Mouse (Mus musculus): Measurements from ENCODE around the gene Ankrd54. TPM values are rescaled to one million over a fixed set of nuclear protein-coding genes. Genes with fewer than 3 reads are reported as not detected.
A peak's percentile ranks its signal among the peaks of the same experiment; 100 is the strongest.
"Not testable (repeated sequence)": the region's sequence is repeated elsewhere in the genome, so short reads cannot be mapped to it uniquely, and the experiment has no call there.

Gene Ankrd54
- polyA plus RNA-seq, 1 experiment from 2014 or later = 53.0 TPM

DNA sequence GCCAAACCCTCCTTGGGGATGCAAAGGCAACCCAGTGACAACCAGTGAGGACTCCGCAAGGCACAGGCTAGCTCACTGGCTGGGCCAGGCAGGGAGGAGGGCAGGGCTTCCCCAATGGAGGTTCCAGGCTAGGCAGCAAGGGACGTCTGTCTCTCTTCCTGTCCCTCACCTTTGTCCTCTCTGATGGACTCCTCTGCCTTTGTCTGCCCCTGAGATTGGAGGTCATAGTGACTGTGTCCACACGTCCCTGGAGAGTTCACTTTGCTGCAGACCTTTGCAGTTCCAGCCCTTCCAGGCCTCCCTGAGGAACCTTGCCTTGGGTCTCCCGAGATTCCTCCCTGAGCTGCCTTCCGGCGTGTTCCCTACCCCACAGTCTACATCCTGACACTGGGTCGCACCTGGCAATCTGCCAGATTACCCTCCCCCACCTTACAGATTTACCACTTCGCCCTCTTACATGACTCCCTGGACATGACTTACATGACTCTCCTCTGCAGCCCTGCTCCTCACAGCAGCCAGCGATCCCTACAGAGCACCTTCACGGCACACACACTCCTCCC, 39.9 kb downstream of the Ankrd54 start:
- Histone ChIP-seq H3K9me3 (replicated peaks) (no peaks in the 10 kb centered on the region), H3K27ac (no peak overlapping the region), H3K36me3 (ENCODE audit: poor library complexity, severe bottlenecking) (no peaks in the 10 kb centered on the region), H3K9ac (no peak overlapping the region), H3K4me1 (peaks cover 24% of the 10 kb centered on the region), H3K27me3 (no peaks in the 10 kb centered on the region), H3K4me3 (no peak overlapping the region), H3K4me2 (no peak overlapping the region)
- WGBS = 67% methylated on average over 10 of the region's 10 CpGs
- ATAC-seq = no peak

DNA sequence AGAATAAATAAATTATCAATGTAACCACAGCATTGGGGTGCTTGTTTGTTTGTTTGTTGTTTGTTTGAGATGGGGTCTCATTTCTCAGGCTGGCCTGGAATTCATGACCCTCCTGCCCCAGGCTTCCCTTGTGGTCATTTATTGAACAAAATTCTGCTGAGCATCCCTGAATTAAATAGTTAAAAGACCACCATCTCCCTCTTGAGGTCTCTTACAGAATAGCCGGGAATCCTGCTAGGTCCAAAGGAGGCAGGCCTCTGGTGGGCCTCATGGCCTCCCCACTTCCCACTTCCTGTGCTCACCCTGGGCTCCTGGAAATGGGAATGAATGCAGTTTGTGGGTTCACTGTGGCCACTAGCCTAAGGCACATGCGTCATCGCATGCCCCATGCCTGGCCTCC, 43.8 kb downstream of the Ankrd54 start:
- Histone ChIP-seq H3K4me3 (no peak overlapping the region), H3K4me1 (no peaks in the 10 kb centered on the region; the same call in 1 of the 2 replicates), H3K9me3 (replicated peaks) (no peaks in the 10 kb centered on the region), H3K27me3 (no peaks in the 10 kb centered on the region), H3K9ac (no peak overlapping the region), H3K27ac (no peak overlapping the region), H3K4me2 (no peak overlapping the region), H3K36me3 (ENCODE audit: poor library complexity, severe bottlenecking) (no peaks in the 10 kb centered on the region)
- ATAC-seq = no peak
- 64% methylated on average over 3 of the region's 3 CpGs for WGBS

DNA sequence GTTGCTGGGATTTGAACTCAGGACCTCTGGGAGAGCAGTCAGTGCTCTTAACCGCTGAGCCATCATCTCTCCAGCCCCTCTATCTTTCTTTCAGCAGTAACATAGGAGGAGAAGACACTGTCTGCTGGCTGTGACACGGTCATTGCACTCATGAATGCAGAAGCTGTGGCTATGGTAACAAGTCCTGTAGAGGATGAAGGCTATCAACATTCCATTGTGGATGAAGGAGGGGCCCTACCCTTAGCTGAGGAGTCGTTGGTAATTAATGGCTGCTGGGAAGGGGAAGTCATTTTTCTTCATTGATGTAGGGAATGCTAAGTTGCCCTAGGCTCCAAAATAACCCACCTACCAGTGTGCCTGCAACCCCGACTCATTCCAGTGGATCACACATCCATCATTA, 44.5 kb downstream of the Ankrd54 start:
- WGBS = 42% methylated on average over 4 of the region's 4 CpGs
- peaks cover under 1% of the 10 kb centered on the region; the same call in 1 of the 2 replicates for H3K4me1 ChIP-seq
- no peaks in the 10 kb centered on the region for H3K36me3 ChIP-seq (ENCODE audit: poor library complexity, severe bottlenecking)
- H3K4me2 ChIP-seq = no peak overlapping the region
- ATAC-seq = no peak
- H3K4me3 ChIP-seq = no peak overlapping the region
- no peaks in the 10 kb centered on the region for H3K9me3 ChIP-seq (replicated peaks)
- no peaks in the 10 kb centered on the region for H3K27me3 ChIP-seq
- no peak overlapping the region for H3K27ac ChIP-seq
- no peak overlapping the region for H3K9ac ChIP-seq

GRCm38 (mm10) chr15:79013382-79013781, 49.3 kb downstream of the Ankrd54 start:
- Histone ChIP-seq H3K9ac (no peak overlapping the region), H3K9me3 (replicated peaks) (no peaks in the 10 kb centered on the region), H3K27ac (peak overlapping the region; percentile 6; the same call in 1 of the 2 replicates), H3K27me3 (no peaks in the 10 kb centered on the region), H3K4me3 (no peak overlapping the region), H3K4me2 (no peak overlapping the region), H3K4me1 (peaks cover 16% of the 10 kb centered on the region), H3K36me3 (ENCODE audit: poor library complexity, severe bottlenecking) (no peaks in the 10 kb centered on the region; the same call in 1 of the 2 replicates)
- peak; percentile 43; the same call in 1 of the 2 replicates for ATAC-seq
- WGBS = 62% methylated on average over 7 of the region's 7 CpGs

DNA sequence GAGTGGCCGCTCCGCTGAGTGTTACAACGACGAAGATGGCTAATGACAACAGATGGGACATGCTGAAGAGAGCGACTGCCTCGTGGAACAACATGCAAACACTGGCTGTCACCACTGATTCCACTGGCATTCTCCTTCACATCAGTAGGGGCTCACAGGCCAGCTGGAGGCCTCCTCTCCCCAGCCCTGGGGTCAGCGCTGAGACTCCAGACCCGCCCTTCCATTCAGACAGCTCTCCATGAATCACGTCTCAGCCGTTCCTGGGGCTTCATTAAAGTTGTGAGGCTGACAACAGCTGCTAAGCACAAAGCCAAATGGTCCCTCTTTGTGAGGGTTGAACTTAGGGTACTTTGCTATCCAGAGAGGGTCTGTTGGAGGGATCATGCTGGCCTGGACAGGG, 51.1 kb downstream of the Ankrd54 start:
- Histone ChIP-seq H3K27ac (no peak overlapping the region), H3K27me3 (no peaks in the 10 kb centered on the region), H3K36me3 (ENCODE audit: poor library complexity, severe bottlenecking) (peaks cover 8% of the 10 kb centered on the region; the same call in 1 of the 2 replicates), H3K4me3 (no peak overlapping the region), H3K4me1 (peaks cover 16% of the 10 kb centered on the region), H3K9ac (no peak overlapping the region), H3K9me3 (replicated peaks) (no peaks in the 10 kb centered on the region), H3K4me2 (no peak overlapping the region)
- 48% methylated on average over 10 of the region's 10 CpGs for WGBS
- no peak for ATAC-seq

DNA sequence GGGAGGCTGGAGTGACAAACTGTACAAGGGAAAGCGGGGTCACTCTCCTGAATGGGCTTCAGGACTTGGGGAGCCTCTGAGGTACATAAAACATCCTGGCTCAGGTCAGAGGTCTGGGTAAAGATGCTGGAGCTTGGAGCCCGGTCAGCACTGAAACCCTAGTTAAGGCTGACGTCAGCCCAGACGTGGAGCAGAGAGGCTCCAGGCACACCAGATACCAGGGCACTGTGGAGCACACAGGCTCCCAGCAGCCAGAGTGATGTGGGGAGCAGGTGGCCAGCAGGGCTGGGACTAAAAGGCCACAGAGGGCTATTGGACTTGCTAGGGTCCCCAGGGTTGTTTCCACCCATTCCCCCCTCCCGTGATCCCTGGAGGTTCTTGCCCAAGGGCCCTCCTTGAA, 53.0 kb downstream of the Ankrd54 start:
- ATAC-seq = no peak
- Histone ChIP-seq H3K27me3 (no peaks in the 10 kb centered on the region), H3K4me1 (peaks cover 16% of the 10 kb centered on the region), H3K4me3 (no peak overlapping the region), H3K27ac (no peak overlapping the region), H3K9ac (no peak overlapping the region; the same call in 1 of the 2 replicates), H3K36me3 (ENCODE audit: poor library complexity, severe bottlenecking) (peaks cover 26% of the 10 kb centered on the region), H3K9me3 (replicated peaks) (no peaks in the 10 kb centered on the region), H3K4me2 (no peak overlapping the region)
- WGBS = 78% methylated on average over 5 of the region's 5 CpGs

GRCm38 (mm10) chr15:79007836-79008235, 54.9 kb downstream of the Ankrd54 start:
- not testable (repeated sequence) for H3K4me3 ChIP-seq; H3K27me3 ChIP-seq; H3K4me2 ChIP-seq; H3K9ac ChIP-seq; H3K9me3 ChIP-seq (replicated peaks); H3K27ac ChIP-seq; ATAC-seq
- 89% methylated on average over 6 of the region's 6 CpGs for WGBS
- Histone ChIP-seq H3K4me1 (peaks cover 11% of the 10 kb centered on the region), H3K36me3 (ENCODE audit: poor library complexity, severe bottlenecking) (peaks cover 45% of the 10 kb centered on the region)

DNA sequence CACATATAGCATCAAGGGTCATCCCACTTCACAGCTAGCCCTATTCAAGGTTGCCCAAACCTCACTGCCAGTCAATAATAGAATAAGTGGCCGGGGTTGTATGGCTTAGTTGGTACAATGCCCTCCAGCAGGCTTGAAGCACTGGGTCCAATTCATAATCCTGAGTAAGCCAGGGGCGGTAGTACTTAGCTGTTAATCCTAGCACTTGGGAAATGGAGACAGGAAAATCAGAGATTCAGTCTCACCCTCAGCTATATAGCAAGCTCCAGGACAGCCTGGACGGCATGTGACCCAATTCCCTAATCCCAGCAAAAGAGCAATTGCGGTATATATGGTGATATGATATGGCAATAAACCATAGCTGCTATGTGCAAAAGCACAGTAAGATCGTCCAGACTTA, 55.6 kb downstream of the Ankrd54 start:
- no peaks in the 10 kb centered on the region for H3K9me3 ChIP-seq (replicated peaks)
- no peak for ATAC-seq
- WGBS = 88% methylated on average over 5 of the region's 5 CpGs
- H3K4me1 ChIP-seq = peaks cover 9% of the 10 kb centered on the region
- peaks cover 52% of the 10 kb centered on the region for H3K36me3 ChIP-seq (ENCODE audit: poor library complexity, severe bottlenecking)
- H3K27ac ChIP-seq = no peak overlapping the region
- no peak overlapping the region for H3K4me3 ChIP-seq
- no peak overlapping the region for H3K9ac ChIP-seq
- no peak overlapping the region for H3K4me2 ChIP-seq
- no peaks in the 10 kb centered on the region for H3K27me3 ChIP-seq

DNA sequence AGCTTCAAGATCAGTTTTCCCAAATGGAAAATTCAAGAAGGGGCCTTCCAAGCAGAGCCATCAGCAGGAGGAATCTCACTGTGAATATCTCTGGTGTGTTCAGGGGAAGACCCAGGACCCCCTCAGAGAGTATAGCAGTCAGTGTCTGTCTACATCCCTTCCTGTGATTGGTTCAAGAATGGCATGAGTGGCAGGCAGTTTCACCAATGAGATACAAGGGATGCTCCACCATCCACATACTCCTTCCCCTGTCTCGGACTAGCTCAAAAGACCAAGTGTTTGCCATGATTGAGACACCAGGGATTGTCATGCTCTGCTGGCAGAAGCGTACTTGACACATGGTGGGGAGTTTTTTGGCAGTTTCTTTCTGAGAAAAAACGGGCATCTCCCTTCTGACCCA, 56.1 kb downstream of the Ankrd54 start:
- ATAC-seq = no peak
- no peaks in the 10 kb centered on the region for H3K27me3 ChIP-seq
- 77% methylated on average over 3 of the region's 3 CpGs for WGBS
- no peak overlapping the region for H3K27ac ChIP-seq
- no peaks in the 10 kb centered on the region for H3K9me3 ChIP-seq (replicated peaks)
- no peak overlapping the region for H3K4me2 ChIP-seq
- H3K9ac ChIP-seq = no peak overlapping the region
- peaks cover 4% of the 10 kb centered on the region for H3K4me1 ChIP-seq
- H3K36me3 ChIP-seq (ENCODE audit: poor library complexity, severe bottlenecking) = peaks cover 56% of the 10 kb centered on the region
- H3K4me3 ChIP-seq = no peak overlapping the region

- Histone ChIP-seq H3K27ac (no peak overlapping the region), H3K4me2 (no peak overlapping the region), H3K4me3 (no peak overlapping the region), H3K4me1 (no peaks in the 10 kb centered on the region), H3K27me3 (no peaks in the 10 kb centered on the region), H3K9me3 (replicated peaks) (no peaks in the 10 kb centered on the region), H3K36me3 (ENCODE audit: poor library complexity, severe bottlenecking) (peaks cover 67% of the 10 kb centered on the region), H3K9ac (no peak overlapping the region)
- 82% methylated on average over 9 of the region's 9 CpGs for whole genome bisulfite sequencing
- no peak for ATAC-seq
Observed at GRCm38 (mm10) chr15:79005581-79005980, 57.1 kb downstream of the Ankrd54 start.

Other genes with a start within 250 kb of the Ankrd54 start
- 5.0 and 5.5 TPM in 2 replicates for gene Cdc42ep1, start 220.3 kb downstream of the Ankrd54 start, polyA plus RNA-seq (2015; fragmentation: Nextera tagmentation; extraction: Ambion mirVana)
- not detected in 2 replicates for gene Lgals2, start 207.4 kb downstream of the Ankrd54 start, polyA plus RNA-seq (2015; fragmentation: Nextera tagmentation; extraction: Ambion mirVana)
- gene Gga1, start 185.7 kb downstream of the Ankrd54 start, polyA plus RNA-seq (2015; fragmentation: Nextera tagmentation; extraction: Ambion mirVana) = 50.3 and 53.7 TPM in 2 replicates
- gene Gm49510, start 163.2 kb downstream of the Ankrd54 start, polyA plus RNA-seq (2015; fragmentation: Nextera tagmentation; extraction: Ambion mirVana) = 0.15 and 0.16 TPM in 2 replicates
- 3.7 and 5.4 TPM in 2 replicates for gene Sh3bp1, start 163.1 kb downstream of the Ankrd54 start, polyA plus RNA-seq (2015; fragmentation: Nextera tagmentation; extraction: Ambion mirVana)
- gene Pdxp, start 149.0 kb downstream of the Ankrd54 start, polyA plus RNA-seq (2015; fragmentation: Nextera tagmentation; extraction: Ambion mirVana) = 54.4 and 55.5 TPM in 2 replicates
- 91.7 and 110 TPM in 2 replicates for gene Lgals1, start 136.2 kb downstream of the Ankrd54 start, polyA plus RNA-seq (2015; fragmentation: Nextera tagmentation; extraction: Ambion mirVana)
- 50.3 and 59.3 TPM in 2 replicates for gene Nol12, start 128.0 kb downstream of the Ankrd54 start, polyA plus RNA-seq (2015; fragmentation: Nextera tagmentation; extraction: Ambion mirVana)
- 35.6 and 39.2 TPM in 2 replicates for gene Triobp, start 115.2 kb downstream of the Ankrd54 start, polyA plus RNA-seq (2015; fragmentation: Nextera tagmentation; extraction: Ambion mirVana)
- gene H1f0, start 34.4 kb downstream of the Ankrd54 start, polyA plus RNA-seq (2015; fragmentation: Nextera tagmentation; extraction: Ambion mirVana) = 546 and 569 TPM in 2 replicates
- gene Galr3, start 21.0 kb downstream of the Ankrd54 start, polyA plus RNA-seq (2015; fragmentation: Nextera tagmentation; extraction: Ambion mirVana) = not detected in 2 replicates
- gene Eif3l, start 12.3 kb upstream of the Ankrd54 start, polyA plus RNA-seq (2015; fragmentation: Nextera tagmentation; extraction: Ambion mirVana) = 207 and 215 TPM in 2 replicates
- 5.4 and 6.5 TPM in 2 replicates for gene Micall1, start 46.0 kb upstream of the Ankrd54 start, polyA plus RNA-seq (2015; fragmentation: Nextera tagmentation; extraction: Ambion mirVana)
- gene Polr2f, start 78.1 kb upstream of the Ankrd54 start, polyA plus RNA-seq (2015; fragmentation: Nextera tagmentation; extraction: Ambion mirVana) = 300 and 353 TPM in 2 replicates
- 12.1 and 13.7 TPM in 2 replicates for gene 1700088E04Rik, start 78.4 kb upstream of the Ankrd54 start, polyA plus RNA-seq (2015; fragmentation: Nextera tagmentation; extraction: Ambion mirVana)
- 0.45 and 0.49 TPM in 2 replicates for gene Sox10, start 102.3 kb upstream of the Ankrd54 start, polyA plus RNA-seq (2015; fragmentation: Nextera tagmentation; extraction: Ambion mirVana)
- gene Pick1, start 166.3 kb upstream of the Ankrd54 start, polyA plus RNA-seq (2015; fragmentation: Nextera tagmentation; extraction: Ambion mirVana) = 68.1 and 74.3 TPM in 2 replicates
- 0.96 and 1.3 TPM in 2 replicates for gene Gm49486, start 166.5 kb upstream of the Ankrd54 start, polyA plus RNA-seq (2015; fragmentation: Nextera tagmentation; extraction: Ambion mirVana)
- 0.09 and 0.39 TPM in 2 replicates for gene Slc16a8, start 191.9 kb upstream of the Ankrd54 start, polyA plus RNA-seq (2015; fragmentation: Nextera tagmentation; extraction: Ambion mirVana)
- 0.63 and 2.1 TPM in 2 replicates for gene Baiap2l2, start 222.6 kb upstream of the Ankrd54 start, polyA plus RNA-seq (2015; fragmentation: Nextera tagmentation; extraction: Ambion mirVana)

Data from forebrain, embryonic 13.5 days (tissue).